Mouse (Mus musculus) CH12.LX (cell line): ENCODE data around the gene Frk.

Source experiments
- CHD2 ChIP-seq: IDR thresholded peaks from 2 replicates; pipeline ENCODE4 v1.6.1; 2011; ENCODE audit warnings: low read length, improper control_type of control experiment
- CTCF ChIP-seq, 2 experiments: IDR thresholded peaks in 1 of 2; conservative IDR thresholded peaks in 1 of 2; 2 replicates each; pipeline ENCODE4 v1.5.1; 2011 to 2012; ENCODE audit warnings: low read depth in 2 of 2, low read length in 2 of 2, improper control_type of control experiment in 1 of 2, inconsistent platforms in 1 of 2, mild to moderate bottlenecking in 1 of 2, moderate library complexity in 1 of 2
- MAZ ChIP-seq: IDR thresholded peaks from 2 replicates; pipeline ENCODE4 v1.6.1; 2012; ENCODE audit warnings: low read depth, mild to moderate bottlenecking, inconsistent platforms, low read length, improper control_type of control experiment, moderate library complexity
- POLR2A ChIP-seq: IDR thresholded peaks from 2 replicates; pipeline ENCODE4 v1.6.1; 2011; ENCODE audit warnings: low read depth, mild to moderate bottlenecking, improper control_type of control experiment, low read length
- TBP ChIP-seq: conservative IDR thresholded peaks from 2 replicates; pipeline ENCODE4 v1.6.1; 2011; ENCODE audit warnings: low read depth, low read length, improper control_type of control experiment
- UBTF ChIP-seq: IDR thresholded peaks from 2 replicates; pipeline ENCODE4 v1.6.1; 2012; ENCODE audit warnings: low read depth, mild to moderate bottlenecking, inconsistent platforms, low read length, improper control_type of control experiment, moderate library complexity
- ZKSCAN1 ChIP-seq: IDR thresholded peaks from 2 replicates; pipeline ENCODE4 v1.6.1; 2012; ENCODE audit warnings: low read depth, inconsistent platforms, low read length, improper control_type of control experiment, borderline replicate concordance
- ZNF384 ChIP-seq: IDR thresholded peaks from 2 replicates; pipeline ENCODE4 v1.6.1; 2012; ENCODE audit warnings: low read depth, low read length, improper control_type of control experiment, inconsistent platforms

DNA sequence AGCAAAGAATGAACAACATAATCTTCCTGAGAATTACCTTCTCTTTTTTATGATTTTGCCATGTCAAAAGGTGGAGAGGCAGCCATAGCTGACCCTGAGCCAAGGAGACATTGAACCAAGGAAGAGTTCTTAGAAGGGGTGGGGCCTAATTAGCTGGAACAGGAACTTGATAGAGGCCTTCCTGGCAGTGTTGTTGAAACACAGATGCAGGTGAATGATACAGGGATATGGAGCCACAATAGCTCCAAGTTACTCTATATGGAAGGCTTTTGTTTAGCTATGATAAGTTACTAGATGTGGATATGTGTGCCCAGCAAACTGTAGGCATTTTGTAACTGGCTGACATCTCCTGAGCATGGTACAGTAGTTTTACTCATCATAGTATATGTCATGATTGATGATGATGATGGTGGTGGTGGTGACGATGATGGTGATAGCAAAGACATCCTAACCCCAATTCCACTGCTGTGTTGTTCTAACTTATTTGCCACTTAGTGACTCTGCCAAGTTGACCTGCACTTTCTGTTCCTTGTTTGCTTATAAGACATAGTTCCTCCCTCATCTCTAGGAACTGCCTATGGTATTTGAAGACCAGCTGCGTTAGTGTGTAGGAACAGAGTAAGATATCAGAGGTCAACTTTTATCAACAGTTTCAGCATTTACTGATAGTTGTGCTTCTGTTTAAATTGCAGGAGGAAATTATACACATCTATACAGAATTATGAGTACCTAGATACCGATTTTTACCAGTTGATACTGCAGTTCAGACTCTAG lies 58.7 kb downstream of the Frk start:
- no peak for TF ChIP-seq MAZ
- no peak for TF ChIP-seq CTCF (conservative IDR thresholded peaks at IDR 0.05 in 1 of 2, IDR thresholded peaks at IDR 0.05 in 1 of 2; ENCODE audit: low read depth in 2 of 2, low read length in 2 of 2)
- no peak for TF ChIP-seq POLR2A
- TF ChIP-seq ZKSCAN1, result no peak
- no peak for TF ChIP-seq TBP
- no peak for TF ChIP-seq CHD2
- TF ChIP-seq UBTF, result no peak
- no peak for TF ChIP-seq ZNF384
